Mouse (Mus musculus): ENCODE results near the gene Fam53b. TPM values are rescaled to one million over a fixed set of nuclear protein-coding genes. Genes with fewer than 3 reads are reported as not detected.
"Not testable (repeated sequence)": the region's sequence is repeated elsewhere in the genome, so short reads cannot be mapped to it uniquely, and the experiment has no call there.

The Fam53b gene
- total RNA-seq, 4 experiments from 2014 or later: 48.8 to 61.1 (median 54.6) TPM

DNA sequence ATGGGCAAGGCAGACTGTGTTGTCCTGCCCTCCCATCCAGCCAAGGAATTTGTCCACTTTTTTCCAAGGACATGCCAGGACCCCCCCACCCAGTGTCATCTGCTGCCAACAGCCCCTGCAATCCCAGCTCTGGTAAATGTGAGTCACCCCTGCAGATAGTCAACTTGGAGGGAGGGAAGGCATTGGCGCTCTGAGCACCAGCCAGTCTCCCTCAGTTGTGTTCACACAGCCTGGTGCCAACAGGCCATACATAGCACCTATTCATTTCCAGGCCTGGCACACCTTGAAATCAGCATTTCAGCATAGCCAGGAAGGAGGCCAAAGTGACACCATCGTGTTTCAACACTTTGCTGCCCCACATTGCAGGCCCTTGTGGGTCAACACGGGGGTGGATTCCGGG is 129.8 kb downstream of the Fam53b start:
- DNase-seq (ENCODE audit: low spot score in 2 of 2): no peak

DNA sequence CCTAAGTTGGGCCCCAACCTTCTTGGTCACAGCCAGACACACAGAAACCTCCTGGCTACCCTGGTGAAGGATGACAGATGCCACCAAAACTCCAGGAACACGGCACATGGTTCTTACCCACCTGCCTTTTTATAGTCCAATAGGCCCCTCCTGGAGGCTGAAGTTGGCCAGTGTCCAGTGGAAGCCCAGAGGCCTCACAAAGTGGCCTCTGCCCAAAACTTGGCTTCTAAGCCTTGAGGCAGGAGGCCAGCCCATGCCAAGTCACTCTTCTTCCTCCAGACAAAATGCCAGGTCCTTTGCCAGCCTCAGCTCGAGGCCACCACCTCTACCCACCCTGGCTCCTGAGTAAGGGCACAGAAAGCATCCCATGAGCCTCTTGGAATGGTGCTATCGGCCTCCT is 130.8 kb downstream of the Fam53b start:
- DNase-seq (ENCODE audit: low spot score in 2 of 2): no peak

DNA sequence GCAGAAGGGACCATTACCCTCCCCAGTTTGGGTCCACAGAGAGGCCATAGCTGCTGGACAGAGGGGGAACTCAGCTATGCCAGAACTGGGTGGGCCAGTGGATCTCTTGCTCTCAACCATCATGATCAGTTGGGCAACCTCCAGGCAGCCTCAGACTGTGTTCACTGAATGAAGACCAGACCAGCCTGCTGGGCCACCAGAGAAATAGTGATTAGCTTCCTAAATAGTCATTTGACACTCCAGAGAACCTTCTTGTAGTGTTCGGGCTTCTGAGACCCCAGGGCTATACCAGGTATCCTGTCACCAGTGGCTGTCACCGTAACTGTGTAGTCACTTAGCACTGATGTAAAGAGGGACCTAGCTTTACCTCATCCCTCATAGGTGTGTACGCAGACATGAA is 131.3 kb downstream of the Fam53b start:
- DNase-seq (ENCODE audit: low spot score in 2 of 2): no peak

DNA sequence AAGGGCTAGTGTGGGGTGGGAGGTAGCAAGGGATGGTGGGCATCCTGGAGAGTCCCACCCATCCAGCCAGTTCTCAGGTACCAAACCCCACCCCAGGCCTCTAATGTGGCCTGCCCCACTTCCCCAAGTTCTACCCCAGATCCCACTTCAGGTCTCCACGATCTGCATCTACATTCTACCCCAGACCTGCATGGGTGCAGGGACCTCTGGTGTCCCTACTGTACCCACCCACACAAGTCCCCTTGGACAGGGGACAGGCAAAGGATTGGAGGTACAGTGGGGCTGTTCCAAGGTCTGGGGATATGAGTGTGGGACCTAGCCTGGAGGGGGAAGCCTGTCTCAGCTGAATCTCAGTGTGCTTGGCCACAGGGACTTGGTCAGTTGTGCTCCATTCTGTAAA is 131.9 kb downstream of the Fam53b start:
- no peak for DNase-seq (ENCODE audit: low spot score in 2 of 2)

DNA sequence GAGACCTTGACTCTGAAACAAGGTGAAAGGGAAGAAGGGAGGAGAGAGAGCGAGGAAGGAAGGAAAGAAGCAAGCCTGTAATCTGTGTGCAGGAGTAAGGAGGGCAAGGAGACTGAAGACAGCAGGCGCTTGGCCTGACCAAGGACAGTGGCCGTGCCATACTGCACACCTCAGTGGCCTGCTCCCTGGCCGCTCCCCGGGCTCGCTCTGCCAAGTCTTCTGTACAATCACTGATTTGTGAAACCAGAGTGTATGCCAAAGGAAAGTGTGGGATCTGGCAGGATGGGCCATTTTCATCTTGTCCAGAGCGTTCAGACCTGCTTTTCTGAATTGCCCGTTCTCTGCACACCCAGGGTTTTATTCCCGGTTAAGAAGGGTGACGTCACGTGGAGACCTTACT is 132.4 kb downstream of the Fam53b start:
- no peak for DNase-seq (ENCODE audit: low spot score in 2 of 2)

DNA sequence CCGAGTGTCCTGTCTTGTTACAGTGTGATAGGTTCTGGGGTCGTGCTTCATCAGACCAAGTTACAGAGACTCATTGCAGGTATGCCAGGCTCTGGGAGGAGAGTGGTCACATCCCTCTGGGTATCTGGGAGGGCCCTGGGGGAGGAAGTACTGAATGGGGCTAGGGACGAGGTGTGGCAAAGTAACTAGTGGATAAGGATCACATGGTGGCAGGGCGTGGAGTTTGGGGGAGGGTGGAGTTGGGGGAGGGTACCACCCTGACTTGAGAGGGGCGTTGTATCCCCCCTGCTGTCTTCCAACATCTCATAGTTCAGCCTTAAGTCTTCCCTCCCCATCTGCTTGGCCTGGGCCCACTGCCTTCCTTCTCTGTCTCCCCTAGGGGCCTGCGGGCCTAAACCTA is 134.1 kb downstream of the Fam53b start:
- DNase-seq (ENCODE audit: low spot score in 2 of 2): no peak

DNA sequence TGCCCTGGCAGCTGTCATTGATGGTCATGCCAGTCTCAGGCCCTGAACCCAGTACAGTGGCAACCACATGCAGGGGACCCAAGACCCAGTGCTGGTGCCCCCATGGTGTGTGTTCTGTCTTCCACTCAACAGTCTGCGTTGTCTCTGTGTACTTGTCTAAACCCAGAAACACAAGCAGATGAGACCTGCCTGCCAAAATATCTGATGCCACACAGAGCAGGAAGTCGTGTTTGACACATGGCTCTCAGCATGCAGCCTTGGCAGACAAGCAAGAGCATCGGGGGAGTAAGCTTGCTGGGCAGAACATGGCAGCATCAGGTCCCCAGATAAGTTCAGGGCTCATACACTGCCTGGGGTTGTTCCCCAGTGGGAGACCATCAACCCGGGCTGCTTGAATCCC is 134.6 kb downstream of the Fam53b start:
- peak in 1 of 2 experiments; percentile 57 for DNase-seq (ENCODE audit: low spot score in 2 of 2)

DNA sequence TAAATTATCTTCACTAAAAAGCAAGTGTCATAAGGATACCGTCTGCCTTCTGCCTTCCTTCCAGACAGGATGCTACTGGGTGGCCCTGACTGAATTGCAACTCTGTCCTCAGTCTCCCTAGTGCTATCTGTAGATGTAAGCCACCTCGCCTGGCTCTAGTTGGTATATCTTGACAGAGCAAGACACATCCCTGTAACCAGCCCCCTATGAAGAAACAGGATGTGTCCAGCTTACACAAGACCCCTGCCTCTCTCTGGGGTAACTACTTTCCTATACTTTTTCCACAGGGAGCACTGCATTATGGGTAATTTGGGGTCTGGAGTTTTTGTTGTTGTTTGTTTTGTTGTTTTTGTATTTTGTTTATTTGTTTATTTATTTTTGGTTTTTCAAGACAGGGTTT is 137.8 kb downstream of the Fam53b start:
- DNase-seq (ENCODE audit: low spot score in 2 of 2): no peak

DNA sequence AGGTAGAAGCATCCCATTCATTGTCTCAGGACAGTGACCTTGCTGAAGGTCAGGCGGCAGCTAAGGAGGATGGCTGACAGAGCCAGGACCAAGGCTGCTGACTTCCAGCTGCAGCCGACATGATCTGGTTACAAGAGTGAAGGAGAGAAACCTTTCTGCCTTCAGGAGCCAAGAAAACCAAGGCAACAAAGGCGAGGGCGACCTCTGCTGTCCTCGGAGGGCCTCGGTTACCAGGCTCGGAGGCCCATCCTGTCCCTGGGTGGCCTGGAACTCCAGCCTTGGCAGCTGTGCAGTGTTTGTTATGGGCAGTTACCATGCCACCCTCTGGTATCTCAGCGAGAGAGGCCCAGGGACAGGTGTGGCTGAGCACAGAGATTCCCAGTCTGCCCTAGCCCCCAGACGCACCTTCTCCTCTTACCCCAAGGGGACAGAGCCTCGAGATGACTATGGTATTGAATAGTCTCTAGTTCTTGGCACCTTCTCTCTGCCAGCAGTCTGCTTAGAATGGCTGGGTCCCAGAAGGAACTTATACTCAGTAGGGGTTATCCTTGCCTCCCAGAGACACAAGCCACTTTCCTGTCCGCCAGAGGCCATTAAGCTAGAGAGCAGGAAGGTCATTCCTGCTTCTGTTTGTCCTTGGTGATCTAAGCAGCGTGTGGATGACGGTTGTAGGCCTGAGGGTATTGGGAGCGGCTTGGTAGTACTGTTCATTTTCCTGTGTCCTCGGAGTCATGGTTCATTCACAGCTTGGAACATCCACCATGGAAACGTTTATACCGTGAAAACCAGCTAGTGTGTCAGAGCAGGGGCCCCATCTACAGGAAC is 139.5 kb downstream of the Fam53b start:
- no peak for DNase-seq (ENCODE audit: low spot score in 2 of 2)

DNA sequence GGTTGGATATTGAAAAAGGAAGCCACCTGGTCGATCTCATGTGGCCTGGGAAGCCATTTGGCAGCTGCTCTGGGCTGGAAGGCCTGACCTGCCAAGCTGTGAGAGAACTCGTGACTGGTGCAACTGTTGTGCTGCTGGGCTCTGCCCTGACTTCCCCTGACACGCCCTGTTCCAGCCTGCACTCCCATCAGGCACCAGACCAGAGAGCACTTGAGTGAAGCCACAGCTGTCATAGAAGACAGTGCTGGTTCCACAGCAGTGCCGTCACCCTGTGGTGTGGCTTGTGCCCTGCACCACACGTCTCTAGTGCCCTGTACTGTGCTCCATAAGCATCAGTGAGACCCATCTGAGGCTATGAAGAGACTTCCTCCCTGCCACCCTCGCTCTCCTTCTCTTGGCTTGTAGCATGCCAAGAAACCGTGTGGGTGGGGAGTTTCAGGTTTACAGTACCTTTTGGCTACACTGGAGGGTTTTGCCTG is 141.2 kb downstream of the Fam53b start:
- no peak for DNase-seq (ENCODE audit: low spot score in 2 of 2)

DNA sequence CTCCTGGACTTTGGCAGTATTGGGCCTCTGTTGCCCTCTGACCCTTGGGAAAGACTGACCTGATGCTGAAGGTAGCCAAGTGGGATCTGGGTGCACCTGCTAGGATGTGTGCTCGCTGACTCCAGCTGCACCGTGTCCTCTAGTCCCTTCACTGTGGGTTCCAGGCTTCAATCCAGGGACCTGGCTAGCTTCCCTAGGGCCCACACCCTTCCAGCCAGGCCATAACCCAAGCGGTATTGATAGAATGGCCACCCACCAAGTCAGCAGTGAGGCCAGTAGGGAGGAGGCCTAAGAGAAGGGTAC is 142.9 kb downstream of the Fam53b start:
- no peak for DNase-seq (ENCODE audit: low spot score in 2 of 2)

DNA sequence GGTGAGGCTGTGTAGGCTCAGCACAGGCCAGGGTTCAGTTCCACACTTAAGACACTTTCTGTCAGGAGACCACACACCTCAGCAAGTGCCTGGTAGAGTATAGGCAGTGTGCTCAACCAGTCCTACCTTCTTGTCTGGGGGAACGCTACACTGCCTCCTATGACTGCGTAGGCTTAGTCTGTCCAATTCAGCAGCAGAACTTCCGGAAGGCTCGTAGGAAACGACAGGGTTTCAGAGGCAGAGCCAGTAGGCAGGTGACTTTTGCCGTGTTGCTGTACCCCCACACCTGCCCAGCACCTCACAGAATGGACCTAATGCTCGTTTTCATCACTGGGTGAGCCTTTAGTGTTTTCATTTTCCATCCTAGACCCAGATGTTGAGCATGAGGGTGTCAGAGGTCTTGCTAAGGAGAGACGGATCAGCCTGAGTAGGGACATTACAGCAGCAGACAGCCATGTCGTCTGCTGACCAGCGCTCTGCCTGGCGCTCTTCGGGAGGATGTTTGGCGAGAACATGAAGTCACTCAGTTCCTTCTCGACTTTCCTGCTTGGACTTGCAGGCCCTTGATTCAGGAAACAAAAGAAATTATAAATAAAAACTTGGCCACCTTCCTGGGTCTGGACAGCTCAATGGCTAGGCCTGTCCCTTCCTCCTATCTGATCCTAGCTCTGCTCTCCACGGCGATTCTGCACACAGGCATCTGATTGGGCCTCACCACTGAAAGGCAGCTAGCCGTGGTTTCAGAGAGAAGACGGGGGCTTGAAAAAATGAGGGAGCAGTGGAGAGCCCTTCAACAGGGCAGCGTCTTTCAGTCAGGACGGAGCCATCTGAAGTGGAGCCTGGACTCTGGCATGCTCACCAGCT is 143.5 kb downstream of the Fam53b start:
- DNase-seq (ENCODE audit: low spot score in 2 of 2): no peak

DNA sequence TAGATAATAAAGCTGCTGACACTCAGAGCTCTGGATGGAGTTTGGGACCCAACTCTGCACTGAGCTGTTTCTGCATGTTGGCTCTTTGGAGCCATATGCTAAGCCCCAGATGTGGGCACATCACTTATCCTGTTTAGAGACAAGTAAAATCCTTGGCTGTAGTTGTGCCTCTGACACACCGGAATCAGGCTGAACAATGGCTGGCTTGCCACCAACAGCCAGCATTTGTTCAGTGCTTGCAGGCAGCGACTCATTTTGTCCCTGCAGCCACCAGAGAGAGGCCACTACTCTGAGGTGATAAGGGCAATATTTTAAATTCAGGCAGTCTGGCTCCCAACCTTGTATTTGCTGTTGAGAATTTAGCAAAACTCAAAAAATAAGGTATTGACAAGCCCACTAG is 145.1 kb downstream of the Fam53b start:
- DNase-seq (ENCODE audit: low spot score in 2 of 2): no peak

DNA sequence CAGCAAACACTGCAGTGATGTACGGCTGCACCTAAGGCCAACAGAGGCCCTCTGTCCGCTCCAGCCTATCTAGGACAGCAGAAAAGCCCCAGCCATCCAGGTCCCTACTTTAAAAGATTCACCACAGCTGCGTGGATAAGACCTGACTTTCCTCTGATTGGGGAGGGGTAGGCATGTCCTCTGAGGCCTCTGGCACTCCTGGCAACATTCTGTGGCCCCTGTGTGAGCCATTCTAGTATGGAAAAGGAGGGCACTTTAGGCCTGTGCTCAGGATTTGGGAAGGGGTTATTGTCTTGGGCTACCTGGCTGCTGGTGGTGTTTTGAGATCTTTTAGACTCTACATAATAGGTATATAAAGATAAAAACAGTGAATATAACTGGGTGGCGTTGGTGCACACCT is 147.2 kb downstream of the Fam53b start:
- no peak for DNase-seq (ENCODE audit: low spot score in 2 of 2)

DNA sequence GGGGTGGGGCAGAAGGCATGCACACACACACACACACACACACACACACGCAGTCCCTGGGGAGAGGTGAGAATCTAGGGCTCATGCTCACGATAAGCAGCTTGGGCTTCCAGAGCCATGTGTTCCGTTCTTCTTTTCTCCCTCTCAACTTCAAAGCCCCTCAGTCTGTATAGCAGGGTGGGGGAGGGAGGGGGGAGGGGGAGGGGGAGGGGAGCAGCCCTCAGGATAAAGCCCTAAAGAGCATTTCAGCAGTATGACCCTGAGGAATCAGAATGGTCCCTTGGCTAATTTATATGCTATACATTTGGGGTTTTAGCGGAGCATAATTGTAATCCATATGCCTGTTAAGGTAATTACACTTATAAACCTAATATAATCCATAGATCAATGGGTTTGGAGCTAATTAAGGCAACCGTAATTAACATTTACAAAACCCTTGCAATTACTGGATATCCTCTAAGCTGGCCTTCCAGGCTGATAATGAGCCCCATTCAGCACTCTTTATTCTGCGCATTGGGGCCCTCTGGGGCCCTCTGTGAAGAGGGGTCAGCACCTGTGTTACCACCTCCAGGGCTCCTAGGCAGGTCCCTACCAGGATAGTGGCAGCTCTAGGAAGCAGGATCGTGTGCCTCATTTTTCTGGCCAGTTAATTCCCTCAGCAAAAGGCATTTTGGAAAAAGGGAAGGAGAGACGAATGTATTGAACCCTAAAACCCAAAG is 147.9 kb downstream of the Fam53b start:
- DNase-seq (ENCODE audit: low spot score in 2 of 2): no peak

DNA sequence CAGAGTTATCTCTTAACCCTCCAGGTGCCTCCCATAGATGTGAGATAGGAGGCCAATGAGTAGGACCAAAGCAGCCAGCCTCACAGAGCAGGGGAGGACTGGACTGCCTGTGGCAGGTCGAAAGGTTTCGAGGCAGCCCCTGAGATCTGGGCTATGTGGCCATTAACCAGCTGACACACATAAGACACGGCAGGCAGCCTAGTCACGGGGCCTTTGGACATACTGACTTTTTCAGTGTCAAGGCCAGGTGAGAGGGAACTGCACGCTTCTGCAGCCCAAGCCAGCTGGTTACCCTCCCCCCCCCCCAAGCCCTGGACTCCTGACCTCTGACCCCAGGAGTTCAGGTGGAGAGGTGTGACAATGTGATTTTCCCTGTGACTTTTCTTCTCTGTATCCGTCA is 148.9 kb downstream of the Fam53b start:
- DNase-seq (ENCODE audit: low spot score in 2 of 2): no peak

DNA sequence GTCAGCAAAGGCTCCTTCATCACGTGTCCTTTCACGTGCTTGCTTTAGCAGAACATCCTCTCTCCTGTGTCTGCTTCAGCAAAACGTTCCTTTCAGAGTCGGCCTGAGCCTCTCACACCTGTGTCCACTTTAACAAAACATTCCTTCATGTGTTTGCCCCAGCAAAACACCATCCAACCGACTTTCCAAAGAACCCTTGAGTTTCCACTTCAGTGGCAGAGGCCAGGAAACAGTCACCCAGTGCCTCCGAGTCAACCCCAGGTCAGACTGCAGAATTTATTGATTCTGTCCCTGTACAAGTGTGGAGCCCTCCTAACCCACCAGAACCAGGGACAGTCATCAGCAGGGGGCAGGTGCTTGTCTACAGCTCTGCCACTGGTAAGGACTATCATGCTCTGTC is 150.9 kb downstream of the Fam53b start:
- not testable (repeated sequence) for DNase-seq (ENCODE audit: low spot score in 2 of 2)

Other genes starting within 250 kb of the Fam53b start
- gene Oat, start 237.5 kb downstream of the Fam53b start, total RNA-seq (2022): 100 to 1,000 TPM in 3 of 4 experiments, 10 to 100 TPM in 1; 97.0 to 114 (median 108) TPM
- gene Nkx1-2, start 214.2 kb downstream of the Fam53b start, total RNA-seq (2022): under 1 TPM in 1 of 4 experiments, not detected in 3; 0.14 TPM
- gene Lhpp, start 203.2 kb downstream of the Fam53b start, total RNA-seq (2022): 10 to 100 TPM; 22.1 to 23.2 (median 22.3) TPM
- 10 to 100 TPM; 29.3 to 36.5 (median 35.4) TPM for gene Eef1akmt2, start 38.8 kb upstream of the Fam53b start, total RNA-seq (2022)
- 10 to 100 TPM; 27.3 to 32.3 (median 29.8) TPM for gene Abraxas2, start 45.3 kb upstream of the Fam53b start, total RNA-seq (2022)
- 10 to 100 TPM; 42.1 to 46.7 (median 44.4) TPM for gene Zranb1, start 117.3 kb upstream of the Fam53b start, total RNA-seq (2022)

Measured in layer of hippocampus, adult 8-10 months (tissue).